Mouse (Mus musculus): ENCODE measurements around the gene Rad9a.

DNA sequence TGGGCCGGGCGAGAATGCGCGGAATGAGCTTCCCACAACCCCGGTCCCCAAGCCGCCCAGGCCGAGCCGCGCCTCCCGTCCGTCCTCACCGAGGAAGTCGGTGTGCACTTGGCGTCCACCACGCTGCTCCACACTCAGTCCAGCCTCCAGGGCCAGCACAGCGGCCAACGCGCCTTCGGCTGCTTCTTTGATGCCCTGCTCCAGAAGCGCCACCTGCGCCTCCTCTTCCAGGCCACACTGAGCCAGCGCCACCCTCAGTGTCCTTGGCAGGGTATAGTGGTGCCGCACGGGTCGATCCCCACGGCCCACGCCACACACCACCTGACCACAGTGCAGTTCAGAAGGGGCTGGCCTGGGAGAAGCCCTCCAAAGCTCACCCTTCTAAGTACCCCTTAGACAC lies 31.7 kb downstream of the Rad9a start:
- TF ChIP-seq CTCF (IDR thresholded peaks at IDR 0.05; ENCODE audit: low read depth), result no peak
- 0 out of 2 replicates have a peak, but pooled peaks have one; percentile 16 for TF ChIP-seq EP300 (IDR thresholded peaks at IDR 0.05; ENCODE audit: low read depth)
